Mouse (Mus musculus) gonadal fat pad, adult 2 months (tissue): Measurements from ENCODE around the gene Pik3c2g. TPM values are rescaled to one million over a fixed set of nuclear protein-coding genes. Genes with fewer than 3 reads are reported as not detected.
A peak's percentile ranks its signal among the peaks of the same experiment; 100 is the strongest.

Experiments used
- DNase-seq: peaks from one replicate; pipeline ENCODE4 v3.0.0-alpha.2; 2012; ENCODE audit warnings: low read depth
- polyA plus RNA-seq: library from polyadenylated mRNA; depleted of rRNA; stranded (reverse); fragments of >200 nt; gene quantifications from 2 replicates; pipeline ENCODE4 v1.2.3, GENCODE M21; 2012

Gene Pik3c2g
- polyA plus RNA-seq, 1 experiment, result 4.5 TPM

- no peak for DNase-seq
Observed at GRCm38 (mm10) chr6:139841272-139841671, 254.3 kb downstream of the Pik3c2g start.

GRCm38 (mm10) chr6:139842626-139843025 is 255.6 kb downstream of the Pik3c2g start:
- no peak for DNase-seq

GRCm38 (mm10) chr6:139843531-139843930 is 256.5 kb downstream of the Pik3c2g start:
- no peak for DNase-seq

GRCm38 (mm10) chr6:139846889-139847544 is 260.0 kb downstream of the Pik3c2g start:
- no peak for DNase-seq

GRCm38 (mm10) chr6:139849931-139850330 is 262.9 kb downstream of the Pik3c2g start:
- no peak for DNase-seq

GRCm38 (mm10) chr6:139851705-139852603 is 264.9 kb downstream of the Pik3c2g start:
- no peak for DNase-seq

GRCm38 (mm10) chr6:139852836-139853235 is 265.8 kb downstream of the Pik3c2g start:
- DNase-seq, result no peak

- DNase-seq, result no peak
Observed at GRCm38 (mm10) chr6:139860141-139860540, 273.1 kb downstream of the Pik3c2g start.

- peak; percentile 88 for DNase-seq
Observed at GRCm38 (mm10) chr6:139861534-139861933, 274.5 kb downstream of the Pik3c2g start.

- DNase-seq, result no peak
Observed at GRCm38 (mm10) chr6:139865059-139865673, 278.1 kb downstream of the Pik3c2g start.

- no peak for DNase-seq
Observed at GRCm38 (mm10) chr6:139874418-139875176, 287.6 kb downstream of the Pik3c2g start.

GRCm38 (mm10) chr6:139876691-139877090 is 289.7 kb downstream of the Pik3c2g start:
- no peak for DNase-seq

- DNase-seq, result no peak
Observed at GRCm38 (mm10) chr6:139877476-139878361, 290.7 kb downstream of the Pik3c2g start.

- DNase-seq, result no peak
Observed at GRCm38 (mm10) chr6:139878362-139878696, 291.3 kb downstream of the Pik3c2g start.

GRCm38 (mm10) chr6:139882076-139882475 is 295.1 kb downstream of the Pik3c2g start:
- no peak for DNase-seq

- no peak for DNase-seq
Observed at GRCm38 (mm10) chr6:139887175-139887574, 300.2 kb downstream of the Pik3c2g start.

- no peak for DNase-seq
Observed at GRCm38 (mm10) chr6:139895637-139896036, 308.6 kb downstream of the Pik3c2g start.

GRCm38 (mm10) chr6:139899630-139900151 is 312.7 kb downstream of the Pik3c2g start:
- no peak for DNase-seq

- DNase-seq, result no peak
Observed at GRCm38 (mm10) chr6:139901801-139902200, 314.8 kb downstream of the Pik3c2g start.

- no peak for DNase-seq
Observed at GRCm38 (mm10) chr6:139907138-139907537, 320.1 kb downstream of the Pik3c2g start.
